Mouse (Mus musculus): ENCODE measurements around the gene Luc7l3.

DNA sequence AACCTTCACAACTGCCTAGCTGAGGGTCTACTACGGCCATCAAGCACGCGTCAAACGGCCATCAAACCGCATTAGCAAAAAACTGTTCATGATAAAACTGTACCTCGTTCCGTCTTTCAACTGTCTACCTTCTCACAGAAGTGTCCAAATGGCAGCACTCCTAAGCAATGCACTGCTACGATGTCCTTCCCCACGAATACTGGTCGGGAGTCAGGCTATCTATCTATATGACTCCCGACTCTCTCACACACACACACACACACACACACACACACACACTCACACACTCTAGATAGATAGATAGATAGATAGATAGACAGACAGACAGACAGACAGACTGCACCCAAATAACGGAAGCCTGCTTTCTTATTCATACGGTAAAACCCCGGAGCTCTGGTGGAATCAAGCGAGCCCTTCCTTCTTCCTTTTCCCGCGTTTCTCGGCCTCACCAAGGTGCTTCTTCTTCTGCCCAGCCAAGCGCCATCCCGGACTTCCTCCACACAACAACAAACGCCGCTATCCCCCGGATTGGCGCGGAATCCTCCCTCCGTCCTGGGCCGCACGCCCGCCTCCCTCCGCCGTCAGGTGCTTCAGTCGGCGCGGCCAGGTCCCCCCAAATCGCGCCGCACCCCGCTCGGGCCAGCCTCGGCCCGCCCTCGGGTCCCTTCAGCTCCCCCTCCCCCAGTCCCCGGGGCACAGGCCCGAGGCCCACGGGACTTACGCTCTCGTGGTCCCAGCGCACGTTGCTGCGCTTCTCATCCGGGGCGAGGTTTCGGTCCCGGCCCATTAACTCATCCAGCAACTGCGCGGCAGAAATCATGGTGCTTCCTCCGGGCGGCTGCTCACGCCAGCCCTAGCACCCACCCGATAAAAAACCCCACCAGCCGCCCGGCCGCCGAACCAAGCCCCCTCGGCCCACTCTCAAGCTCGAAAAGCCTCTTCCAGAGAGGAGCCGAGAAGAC lies 538 bp downstream of the Luc7l3 start:
- TF ChIP-seq POLR2A (IDR thresholded peaks at IDR 0.05; ENCODE audit: borderline replicate concordance, insufficient read depth, low read length) = no peak
- no peak for TF ChIP-seq CTCF (IDR thresholded peaks at IDR 0.05; ENCODE audit: borderline replicate concordance, insufficient read depth, low read depth, low read length)
